Mouse (Mus musculus): ENCODE measurements at regions not wholly inside any gene's neighbourhood (a gene's known extent, or its start where the extent isn't known, plus 50 kb on each side); places are given as distances from the start of the nearest gene placed in this dataset.

- TF ChIP-seq EP300 (optimal IDR thresholded peaks at IDR 0.05) (no peak), CTCF (IDR thresholded peaks at IDR 0.05; ENCODE audit: low read depth) (no peak)
Observed at GRCm38 (mm10) chr14:61997736-61998135, 294.7 kb upstream of the Rnaseh2b start.

Measured in stomach, postnatal 0 days (tissue).